Mouse (Mus musculus) kidney, embryonic 14.5 days (tissue): Measurements from ENCODE around the gene Mndal. TPM values are rescaled to one million over a fixed set of nuclear protein-coding genes. Genes with fewer than 3 reads are reported as not detected.
"Not testable (repeated sequence)": the region's sequence is repeated elsewhere in the genome, so short reads cannot be mapped to it uniquely, and the experiment has no call there.

ENCODE experiments used
- ATAC-seq: fragments of 200-750 bp; cut with Nextera tagmentation; 2 replicates; pipeline ENCODE4 v1.8.0; 2017; ENCODE audit warnings: moderate number of reproducible peaks, mild to moderate bottlenecking, moderate TSS enrichment, moderate library complexity; ENCODE audit not compliant: low FRiP score, low TSS enrichment
- H3K27ac ChIP-seq: fragments of 300-500 bp; sonication (generic); 2 replicates; pipeline ENCODE4 v1.5.1; 2014; ENCODE audit warnings: low read depth, mild to moderate bottlenecking, low read length, moderate library complexity, mixed read lengths
- H3K27me3 ChIP-seq: fragments of 300-500 bp; sonication (generic); 2 replicates; pipeline ENCODE4 v1.6.1; 2014; ENCODE audit warnings: mild to moderate bottlenecking, low read length; ENCODE audit not compliant: control insufficient read depth, insufficient read depth
- H3K36me3 ChIP-seq: fragments of 300-500 bp; sonication (generic); 2 replicates; pipeline ENCODE4 v1.6.1; 2014; ENCODE audit warnings: low read length, mixed read lengths; ENCODE audit not compliant: control insufficient read depth, insufficient read depth
- H3K4me1 ChIP-seq: fragments of 300-500 bp; sonication (generic); 2 replicates; pipeline ENCODE4 v1.6.1; 2014; ENCODE audit warnings: low read length, mixed read lengths; ENCODE audit not compliant: control insufficient read depth, insufficient read depth
- H3K4me2 ChIP-seq: fragments of 300-500 bp; sonication (generic); replicated peaks from 2 replicates; pipeline ENCODE4 v1.6.1; 2014; ENCODE audit warnings: low read depth, mild to moderate bottlenecking, low read length
- H3K4me3 ChIP-seq: fragments of 300-500 bp; sonication (generic); 2 replicates; pipeline ENCODE4 v1.5.1; 2014; ENCODE audit warnings: mild to moderate bottlenecking, low read length
- H3K9ac ChIP-seq: fragments of 300-500 bp; sonication (generic); 2 replicates; pipeline ENCODE4 v1.6.1; 2014; ENCODE audit warnings: low read depth, mild to moderate bottlenecking, low read length, moderate library complexity
- H3K9me3 ChIP-seq: fragments of 300-500 bp; sonication (generic); 2 replicates; pipeline ENCODE4 v1.6.1; 2016; ENCODE audit warnings: low read length; ENCODE audit not compliant: control insufficient read depth
- WGBS: fragments of 180-500 bp; shearing (Covaris S2); extraction: QIAGEN DNeasy Blood & Tissue Kit; methylation state at CpG from one replicate; pipeline ENCODE4 v1.1.7; 2014; 5-methylcytosine and 5-hydroxymethylcytosine counted together
- polyA plus RNA-seq: library from polyadenylated mRNA; unstranded; fragments of >200 nt; fragmentation: Nextera tagmentation; extraction: Ambion mirVana; gene quantifications from 2 replicates; pipeline ENCODE4 v1.2.1, GENCODE M21; 2014

The Mndal gene
- polyA plus RNA-seq, 1 experiment from 2014 or later, result 1.8 TPM

- 53% methylated on average over 2 of the region's 2 CpGs for WGBS
- H3K4me3 ChIP-seq, H3K4me2 ChIP-seq, H3K4me1 ChIP-seq, H3K27ac ChIP-seq, H3K27me3 ChIP-seq, H3K9ac ChIP-seq, ATAC-seq, H3K9me3 ChIP-seq, H3K36me3 ChIP-seq: not testable (repeated sequence)
These were observed 139.5 kb downstream of the Mndal start for GRCm38 (mm10) chr1:173802689-173803281.

GRCm38 (mm10) chr1:173802207-173802606 lies 140.1 kb downstream of the Mndal start:
- not testable (repeated sequence) for H3K9ac ChIP-seq, H3K9me3 ChIP-seq, H3K27me3 ChIP-seq, H3K4me3 ChIP-seq, ATAC-seq, H3K27ac ChIP-seq, H3K4me1 ChIP-seq, H3K4me2 ChIP-seq, H3K36me3 ChIP-seq
- WGBS, result 67% methylated on average over 3 of the region's 3 CpGs

- not testable (repeated sequence) for H3K4me1 ChIP-seq, H3K9me3 ChIP-seq, H3K4me2 ChIP-seq, H3K36me3 ChIP-seq, ATAC-seq, H3K4me3 ChIP-seq, H3K27me3 ChIP-seq, H3K9ac ChIP-seq, H3K27ac ChIP-seq
- 88% methylated on average over 2 of the region's 2 CpGs for WGBS
These were observed 140.5 kb downstream of the Mndal start for GRCm38 (mm10) chr1:173801791-173802190.

Other genes with a start within 250 kb of the Mndal start
- 0.34 and 1.2 TPM in 2 replicates for gene Ifi207, start 200.7 kb downstream of the Mndal start, polyA plus RNA-seq
- gene Ifi204, start 175.5 kb downstream of the Mndal start, polyA plus RNA-seq, result 0.93 and 1.7 TPM in 2 replicates
- 0.34 and 0.79 TPM in 2 replicates for gene Ifi211, start 29.4 kb downstream of the Mndal start, polyA plus RNA-seq
- gene Ifi203, start 181 bp upstream of the Mndal start, polyA plus RNA-seq, result 0.91 and 1.8 TPM in 2 replicates
- not detected in 2 replicates for gene Ifi202b, start 40.3 kb upstream of the Mndal start, polyA plus RNA-seq
- gene Ifi205, start 89.3 kb upstream of the Mndal start, polyA plus RNA-seq, result not detected in 2 replicates
- 0.23 TPM in 1 of 2 replicates, not detected in the other for gene Olfr433, start 98.2 kb upstream of the Mndal start, polyA plus RNA-seq
- gene Olfr432, start 106.7 kb upstream of the Mndal start, polyA plus RNA-seq, result not detected in 2 replicates
- not detected in 2 replicates for gene Olfr430, start 124.1 kb upstream of the Mndal start, polyA plus RNA-seq
- gene Olfr429, start 141.8 kb upstream of the Mndal start, polyA plus RNA-seq, result not detected in 2 replicates
- gene Olfr427, start 154.4 kb upstream of the Mndal start, polyA plus RNA-seq, result not detected in 2 replicates
- not detected in 2 replicates for gene Olfr231, start 178.7 kb upstream of the Mndal start, polyA plus RNA-seq
- not detected in 2 replicates for gene Olfr424, start 189.0 kb upstream of the Mndal start, polyA plus RNA-seq
- not detected in 2 replicates for gene Olfr420, start 213.1 kb upstream of the Mndal start, polyA plus RNA-seq
- 0.19 and 0.39 TPM in 2 replicates for gene Spta1, start 230.3 kb upstream of the Mndal start, polyA plus RNA-seq